Mouse (Mus musculus): Measurements from ENCODE around the gene Alox5.

Alox5 gene

DNA sequence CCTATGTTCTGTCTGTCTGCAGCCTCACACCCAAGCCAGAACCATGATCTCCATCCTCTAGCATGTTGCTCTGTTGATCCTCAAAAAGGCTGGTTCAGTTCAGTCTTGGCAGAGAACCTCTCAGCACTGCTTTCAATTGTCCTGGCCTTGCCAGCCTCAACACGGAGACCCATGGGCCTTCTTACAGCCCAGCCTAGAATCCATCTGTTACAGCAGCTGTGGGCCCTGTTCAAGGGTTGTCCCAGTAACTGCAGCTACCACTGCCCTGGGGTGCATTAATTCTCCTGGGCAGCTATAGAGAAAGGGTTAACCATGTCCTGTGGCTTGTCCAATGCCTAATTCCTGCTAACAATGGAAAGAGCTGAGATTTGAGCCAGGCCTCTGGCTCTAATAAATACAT, 42.5 kb downstream of the Alox5 start:
- in situ Hi-C loops (cut with MseI, MboI): no loop called here

DNA sequence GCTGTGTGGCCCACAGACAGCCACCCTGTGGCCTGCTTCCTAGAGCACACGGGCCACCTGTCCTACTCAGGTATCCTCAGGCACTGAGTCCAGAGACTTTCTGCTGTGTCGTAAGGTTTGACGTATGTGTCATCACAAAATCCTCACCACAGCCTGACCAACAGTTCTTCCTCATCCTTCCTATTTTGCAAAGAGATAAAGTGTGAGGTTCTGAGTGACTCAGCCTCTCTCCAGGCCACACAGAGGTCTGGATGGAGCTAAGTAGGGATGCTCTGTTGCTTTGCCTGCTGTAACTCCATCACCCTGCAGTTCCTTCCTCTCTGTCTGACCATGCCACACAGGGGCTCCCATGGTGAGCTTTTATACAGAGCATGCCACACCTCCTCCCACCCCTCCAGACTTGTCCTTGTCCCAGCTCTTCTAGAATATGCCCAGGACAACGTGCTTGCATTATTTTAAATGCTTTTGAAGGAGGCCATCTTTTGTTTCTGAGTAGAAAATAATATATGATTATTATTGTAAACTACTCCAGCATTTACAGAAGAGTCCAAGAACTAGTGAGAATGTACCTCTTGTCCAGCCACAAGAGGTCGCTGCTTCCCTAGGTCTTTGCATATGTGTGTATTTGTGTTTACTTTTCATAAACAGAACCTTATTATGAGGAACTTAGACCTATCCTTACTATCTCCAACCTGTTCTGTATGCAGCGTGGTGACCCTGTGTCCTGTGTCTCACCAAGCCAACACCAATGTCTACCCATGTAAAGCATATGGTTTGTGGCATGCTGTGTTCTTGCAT, 43.3 kb downstream of the Alox5 start:
- in situ Hi-C loops (cut with MseI, MboI): no loop called here

DNA sequence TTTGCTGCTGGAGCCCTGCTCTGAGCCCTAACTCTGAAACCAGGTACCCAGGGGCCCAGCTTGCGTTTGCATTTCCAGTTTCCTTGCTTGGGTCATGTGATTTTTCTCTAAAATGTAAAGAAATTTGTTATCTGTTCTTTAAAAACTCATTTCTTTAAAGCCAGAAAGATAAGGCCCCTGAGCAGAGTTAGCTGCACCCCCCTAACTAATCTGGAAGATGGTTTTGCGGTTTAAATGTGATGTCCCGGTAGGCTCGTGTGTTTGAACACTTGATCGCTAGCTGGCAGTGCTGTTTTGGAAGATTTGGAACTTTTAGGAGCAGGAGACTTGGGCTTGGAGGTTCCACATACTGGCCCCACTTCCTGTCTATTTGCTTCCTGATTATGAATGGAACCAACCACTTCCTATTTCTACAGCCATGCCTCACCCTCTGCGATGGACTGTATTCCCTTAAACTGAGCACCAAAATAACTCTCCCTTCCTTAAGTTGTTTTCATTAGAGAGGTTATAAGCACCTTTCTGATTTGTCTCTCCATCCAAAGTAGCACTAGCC, 44.9 kb downstream of the Alox5 start:
- in situ Hi-C loops (cut with MseI, MboI): no loop called here

DNA sequence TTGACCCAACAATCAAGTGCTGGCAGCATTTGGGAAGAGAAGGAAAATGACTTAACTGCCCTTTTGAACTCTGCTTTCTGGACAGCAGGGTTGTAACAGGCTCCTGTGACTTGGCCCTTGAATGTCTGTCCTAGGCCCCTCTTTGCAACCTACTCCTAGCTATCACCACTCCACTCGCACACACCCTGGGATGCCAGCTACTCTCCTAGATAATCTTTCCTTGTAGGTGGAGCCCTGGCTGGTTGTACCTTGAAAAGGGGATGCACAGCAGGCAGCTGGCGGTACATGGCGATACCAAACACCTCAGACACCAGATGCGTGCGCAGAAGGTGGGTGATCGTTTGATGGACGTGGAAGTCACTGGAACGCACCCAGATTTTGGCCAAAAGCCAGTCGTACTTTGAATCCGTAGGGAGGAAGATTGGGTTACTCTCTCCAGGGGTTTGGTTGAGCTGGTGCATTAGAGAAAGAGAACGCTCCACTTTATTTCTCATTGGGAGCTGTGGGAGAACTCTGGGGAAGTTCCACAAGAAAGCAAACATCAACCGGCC, 45.8 kb downstream of the Alox5 start:
- in situ Hi-C loops (cut with MseI, MboI): no loop called here

DNA sequence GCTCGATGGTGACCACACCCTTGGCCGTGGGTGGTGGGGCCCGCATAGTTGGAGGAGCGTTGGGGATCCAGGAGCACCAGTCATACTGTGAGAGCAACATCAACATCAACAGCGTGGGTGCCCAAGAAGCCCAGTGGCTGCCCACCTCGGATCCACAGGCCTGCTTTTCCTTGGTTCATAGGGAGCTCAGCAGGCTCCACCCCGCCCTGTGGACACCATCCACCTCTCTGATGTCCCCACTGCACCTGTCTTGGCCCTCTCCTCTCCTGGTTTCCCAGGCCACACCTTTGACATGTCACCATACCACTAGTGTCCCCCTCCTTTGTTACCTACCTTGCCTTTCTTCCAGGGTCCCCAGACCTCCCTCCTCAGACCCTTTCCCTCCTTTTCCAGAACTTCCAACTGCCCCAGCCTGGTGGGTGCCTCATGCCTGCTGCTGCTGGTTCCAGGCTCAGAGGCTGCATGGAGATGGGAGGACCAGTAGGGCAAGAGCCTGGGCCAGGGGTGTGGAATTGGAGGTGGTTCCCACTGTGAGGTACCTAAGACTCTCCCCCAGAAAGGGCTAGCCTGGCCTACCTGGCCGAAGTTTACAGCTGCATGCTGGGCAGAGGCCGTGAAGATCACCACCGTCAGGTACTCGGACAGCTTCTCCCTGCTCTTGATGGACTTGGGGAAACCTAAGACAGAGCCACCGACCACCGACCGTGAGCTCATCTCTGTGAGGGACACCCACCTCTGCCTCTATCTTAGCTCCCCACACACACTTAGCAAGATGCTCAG, 48.2 kb downstream of the Alox5 start:
- in situ Hi-C loops (cut with MseI, MboI): no loop called here

DNA sequence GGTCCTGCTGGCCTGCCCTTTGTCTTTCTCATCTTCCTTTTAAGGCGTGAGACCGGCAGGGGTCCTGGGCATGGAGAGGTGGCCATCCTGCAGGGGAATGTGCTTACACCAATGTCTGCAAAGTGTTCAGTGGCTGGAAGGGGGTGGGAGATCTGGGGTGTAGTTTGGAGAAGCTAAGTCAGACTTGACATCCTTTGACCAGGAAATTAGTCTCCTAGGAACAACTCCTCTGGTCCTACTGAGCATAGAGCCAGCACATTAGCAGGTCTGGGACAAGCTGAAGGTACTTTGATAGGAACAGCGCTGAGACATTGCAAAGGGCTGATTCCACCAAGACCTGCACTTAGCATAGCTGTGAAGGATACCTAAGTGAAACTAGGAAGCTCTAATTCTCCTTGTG, 49.3 kb downstream of the Alox5 start:
- in situ Hi-C loops (cut with MseI, MboI): no loop called here

DNA sequence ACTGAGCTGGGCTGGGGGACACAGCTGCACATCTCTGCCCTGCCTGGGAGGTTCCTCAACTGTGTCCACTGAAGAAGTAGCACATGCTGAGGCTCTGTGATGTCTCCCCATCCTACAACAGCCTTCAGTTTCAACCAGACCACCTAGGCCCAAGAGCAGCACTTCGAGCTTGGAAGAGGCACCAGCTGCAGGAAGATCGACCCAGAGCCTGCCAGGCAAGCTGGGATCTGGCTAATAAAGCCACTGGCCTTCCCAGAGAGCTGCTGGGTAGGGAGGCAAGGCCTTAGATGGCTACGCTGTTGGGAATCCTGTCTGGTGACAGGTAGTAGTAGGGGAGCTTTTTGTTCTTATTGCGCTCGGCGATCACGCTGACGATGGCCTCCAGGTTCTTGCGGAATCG, 50.5 kb downstream of the Alox5 start:
- in situ Hi-C loops (cut with MseI, MboI): no loop called here

DNA sequence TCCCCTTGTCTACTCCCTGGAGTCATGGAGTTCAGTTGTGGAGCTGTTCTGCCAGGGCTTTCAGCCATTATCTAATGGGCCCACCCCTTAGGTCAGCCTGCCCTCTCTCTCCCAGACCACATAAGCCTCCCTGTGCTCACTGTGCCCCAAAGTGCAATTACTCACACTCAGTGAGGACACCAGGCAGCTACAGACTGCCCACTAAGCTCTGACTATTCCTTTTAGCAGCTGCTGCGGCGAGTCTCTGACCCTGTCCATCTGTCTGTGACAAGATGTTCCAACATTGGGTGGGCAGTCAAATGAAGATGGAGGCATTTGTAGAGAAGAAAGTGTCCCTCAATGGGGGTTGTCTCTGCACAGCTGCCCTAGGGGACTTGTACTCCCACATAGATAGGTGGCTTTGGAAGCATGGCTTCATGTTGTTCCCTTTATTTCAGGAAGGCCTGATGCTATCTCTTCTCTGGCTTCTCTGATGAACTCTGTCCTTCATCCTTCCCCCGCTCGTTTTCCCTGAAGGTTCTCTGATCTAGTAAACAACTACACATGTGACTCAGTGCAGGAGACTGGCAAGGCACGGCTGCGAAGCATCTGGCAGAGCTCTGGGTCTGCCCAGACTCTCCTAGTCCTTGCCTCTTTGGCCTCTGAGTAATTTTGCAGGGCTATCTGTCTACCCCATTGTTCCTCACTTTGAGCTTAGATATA, 52.9 kb downstream of the Alox5 start:
- in situ Hi-C loops (cut with MseI, MboI): no loop called here

DNA sequence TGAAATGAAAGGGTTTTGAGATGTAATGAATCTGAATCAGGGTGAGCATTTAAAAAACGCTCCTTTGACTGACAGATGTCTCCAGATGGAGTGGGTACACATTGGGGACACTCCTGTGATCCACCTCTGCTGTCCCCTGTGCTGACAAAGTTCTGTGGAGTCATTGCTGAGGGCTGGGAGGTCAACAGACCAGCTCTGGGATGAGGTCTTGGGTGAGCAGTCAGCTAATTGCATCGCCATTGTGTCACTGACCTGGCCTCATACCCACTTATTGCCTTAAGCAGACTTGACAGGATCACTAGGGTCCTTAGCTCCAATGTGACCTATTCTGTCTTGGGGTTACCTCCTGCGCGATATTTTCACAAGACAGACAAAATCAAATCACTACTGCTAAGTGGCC, 53.8 kb downstream of the Alox5 start:
- in situ Hi-C loops (cut with MseI, MboI): no loop called here

DNA sequence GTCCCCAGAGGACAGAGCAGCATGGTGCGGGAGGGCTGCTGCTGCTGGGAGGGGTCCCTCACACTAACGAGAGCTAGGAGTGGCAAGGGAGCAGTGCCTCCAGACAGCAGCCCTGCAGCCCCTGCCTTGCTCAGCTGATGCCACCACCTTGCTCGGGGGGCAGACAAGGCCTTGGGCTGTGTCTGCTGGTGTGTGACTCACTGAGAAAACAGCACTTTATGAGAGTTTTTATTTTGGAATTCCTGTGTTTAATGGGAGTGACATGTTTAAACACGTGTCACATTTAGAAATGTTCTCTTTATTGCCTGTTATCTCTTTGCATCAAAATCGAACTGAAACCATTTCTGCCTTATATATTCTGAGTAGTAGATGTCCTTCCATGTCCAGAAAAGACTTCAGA, 54.3 kb downstream of the Alox5 start:
- in situ Hi-C loops (cut with MseI, MboI): no loop called here

DNA sequence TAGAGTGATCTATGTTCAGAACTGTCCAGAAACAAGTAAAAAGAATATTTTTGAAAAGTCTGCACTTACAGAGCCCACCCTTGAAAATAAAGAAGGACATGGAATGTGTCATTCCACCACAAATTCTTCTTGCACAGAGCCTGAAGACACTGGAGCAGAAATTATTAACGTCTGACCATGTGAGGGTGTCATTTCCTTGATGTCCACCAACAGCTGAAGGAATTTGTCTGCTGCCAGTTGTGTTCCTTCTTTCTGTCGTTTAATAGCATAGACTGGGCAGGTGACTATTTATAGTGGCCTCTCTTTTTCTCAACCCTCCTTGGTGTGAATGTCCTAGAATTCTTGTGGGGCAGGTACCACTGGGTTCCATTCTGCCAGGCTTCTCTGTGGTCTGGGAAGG, 54.8 kb downstream of the Alox5 start:
- in situ Hi-C loops (cut with MseI, MboI): no loop called here

DNA sequence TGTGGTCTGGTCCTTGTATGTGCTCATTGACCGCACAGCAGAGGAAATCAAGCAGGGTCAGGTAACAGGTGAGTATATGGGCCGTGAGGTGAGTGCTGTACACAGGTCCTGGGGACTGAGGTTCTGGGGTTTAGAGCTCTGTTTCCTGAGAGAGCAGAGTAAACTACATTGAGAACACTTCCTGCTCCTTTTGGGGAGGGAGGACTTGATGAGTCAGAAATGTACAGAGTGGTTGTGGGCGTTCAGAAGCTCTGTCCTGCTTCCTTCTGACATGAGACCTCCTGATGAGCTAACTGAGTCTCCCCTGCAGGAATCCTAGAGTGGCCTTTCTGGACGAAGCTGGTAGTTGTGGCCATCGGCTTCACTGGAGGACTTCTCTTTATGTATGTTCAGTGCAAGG, 55.3 kb downstream of the Alox5 start:
- in situ Hi-C loops (cut with MseI, MboI): no loop called here

DNA sequence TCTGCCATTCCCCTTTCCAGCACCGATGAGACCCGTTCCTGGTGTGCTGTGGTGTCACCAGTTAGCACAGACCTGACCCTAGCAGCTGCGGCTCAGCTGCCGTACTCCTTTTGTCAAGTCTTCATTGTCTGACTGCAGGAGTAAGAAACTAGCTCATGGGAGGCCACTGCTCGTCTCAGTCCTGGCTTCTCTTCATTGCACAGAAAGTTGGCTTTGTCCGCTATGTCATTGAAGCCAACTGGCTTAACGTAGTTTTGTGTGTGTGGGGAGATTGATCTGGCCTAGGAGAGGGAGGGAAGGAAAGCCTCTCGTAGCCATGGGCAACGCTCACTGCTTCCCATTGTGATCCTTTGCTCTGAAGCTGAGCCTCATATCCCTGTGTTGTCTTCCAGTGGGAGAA, 55.7 kb downstream of the Alox5 start:
- in situ Hi-C loops (cut with MseI, MboI): no loop called here

DNA sequence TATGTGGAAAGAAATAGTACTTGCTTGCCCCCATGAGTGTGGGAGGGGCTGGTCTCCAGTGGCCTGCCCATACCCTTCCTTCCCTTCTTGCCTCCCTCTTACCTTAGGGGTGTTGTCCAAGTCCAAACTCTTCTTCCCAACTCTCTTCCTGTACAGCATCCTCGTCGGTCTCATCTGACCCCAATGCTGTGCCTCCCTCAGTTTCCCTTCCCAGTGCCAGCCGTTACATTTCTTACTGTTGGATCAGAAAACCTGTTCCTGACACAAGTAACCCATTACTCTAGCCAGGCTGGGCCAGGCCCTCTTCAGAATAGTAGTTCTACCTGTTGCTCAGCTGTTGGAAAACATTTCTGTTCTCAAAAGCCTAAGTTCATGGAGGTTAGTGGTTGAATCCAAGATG, 58.6 kb downstream of the Alox5 start:
- in situ Hi-C loops (cut with MseI, MboI): no loop called here

DNA sequence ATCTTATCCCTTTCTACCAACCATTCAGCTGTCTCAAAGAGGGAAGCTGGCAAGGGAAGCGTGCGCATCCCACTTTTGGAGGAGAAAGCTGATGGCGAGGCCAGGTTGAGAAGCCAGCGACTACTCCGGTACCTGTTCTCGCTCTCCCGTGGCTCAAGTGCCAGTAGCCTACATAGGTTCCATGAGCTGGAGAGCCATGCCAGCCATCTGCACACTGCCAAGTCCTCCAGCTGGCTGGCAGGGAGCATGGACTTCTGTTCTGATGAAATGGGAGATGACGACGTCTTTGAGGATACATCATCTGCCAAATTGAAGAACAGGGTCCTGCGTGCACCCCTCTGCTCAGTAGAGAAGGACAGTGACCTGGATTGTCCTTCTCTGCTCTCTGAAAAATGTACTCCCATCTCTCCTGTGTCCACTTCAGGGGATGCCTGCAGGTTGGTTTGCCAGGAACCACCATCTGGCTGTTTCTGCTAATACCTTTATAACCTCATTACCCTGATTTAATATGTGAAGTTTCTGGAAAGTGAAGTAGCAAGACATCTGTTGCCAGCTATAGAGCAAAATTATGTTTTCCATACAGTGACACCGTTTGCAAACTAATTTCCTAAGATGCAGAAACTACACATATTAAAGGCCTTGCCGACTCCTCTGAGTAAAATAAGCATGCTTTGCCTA, 59.1 kb downstream of the Alox5 start:
- in situ Hi-C loops (cut with MseI, MboI): no loop called here

DNA sequence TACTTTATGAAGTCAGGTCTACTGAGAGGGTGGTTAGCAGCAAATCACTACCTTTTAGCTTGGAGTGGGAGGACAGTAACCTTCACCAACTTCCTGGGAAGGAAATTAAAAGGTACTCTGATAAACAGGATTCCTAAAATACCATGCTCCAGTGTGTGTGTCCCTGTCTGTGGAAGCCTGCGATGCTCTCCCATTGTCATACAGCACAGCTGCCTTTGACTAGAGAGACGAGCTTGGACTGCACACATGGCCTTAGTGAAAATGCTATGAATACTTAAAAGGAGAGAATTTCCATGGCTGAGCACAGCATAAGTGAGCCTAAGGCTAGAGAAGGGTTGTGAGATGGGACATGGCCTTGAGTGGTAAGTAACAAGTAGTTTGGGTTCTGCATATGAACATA, 62.8 kb downstream of the Alox5 start:
- in situ Hi-C loops (cut with MseI, MboI): no loop called here

DNA sequence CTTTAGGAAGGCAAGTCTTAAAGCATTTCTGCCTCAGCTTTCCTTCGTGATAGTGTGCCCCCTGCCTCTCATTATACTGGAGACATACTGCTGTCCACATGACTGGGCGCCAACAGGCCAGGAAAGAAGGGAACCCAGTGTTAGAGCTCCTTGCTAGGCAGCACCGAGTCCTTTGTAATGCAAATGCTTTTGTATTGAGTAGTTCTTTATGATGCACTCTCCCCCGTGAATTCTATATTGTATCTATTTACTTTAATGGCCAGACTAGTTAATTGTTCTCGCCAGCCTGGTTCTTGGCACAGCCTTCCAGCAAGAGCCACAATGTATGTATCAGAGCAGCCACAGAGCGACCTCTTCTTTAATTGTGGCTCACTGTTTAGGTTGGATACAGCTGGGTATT, 63.4 kb downstream of the Alox5 start:
- in situ Hi-C loops (cut with MseI, MboI): no loop called here

DNA sequence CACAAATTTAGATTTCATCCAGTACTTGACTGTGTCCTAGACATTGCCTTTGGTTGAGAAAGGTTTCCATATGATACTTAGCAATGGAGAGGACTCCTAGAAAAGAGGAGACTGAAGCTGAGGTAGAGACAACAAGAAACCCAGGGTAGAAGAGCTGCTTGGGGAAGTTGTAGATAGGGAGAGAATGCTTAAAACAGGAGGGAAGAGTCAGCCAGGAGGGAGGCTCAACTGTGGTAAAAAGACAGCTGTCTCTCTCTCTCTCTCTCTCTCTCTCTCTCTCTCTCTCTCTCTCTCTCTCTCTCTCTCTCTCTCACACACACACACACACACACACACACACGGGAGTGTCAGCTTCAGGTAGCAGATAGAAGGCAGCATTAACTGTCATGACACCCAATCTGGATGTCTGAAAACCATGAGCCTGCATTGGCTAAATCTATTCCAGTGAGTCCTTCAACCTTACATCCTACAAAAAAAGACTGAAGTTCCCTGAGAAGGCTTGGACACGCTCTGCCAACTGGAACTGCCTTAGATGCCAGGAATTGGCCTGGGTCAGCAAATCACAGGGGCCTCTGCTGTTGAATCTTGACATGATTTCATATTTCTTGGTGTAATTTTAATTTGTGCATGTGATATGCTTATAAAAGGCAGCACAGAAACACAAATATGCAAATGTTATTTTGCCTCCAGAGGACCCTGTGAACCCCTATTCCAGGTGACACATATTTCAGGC, 65.9 kb downstream of the Alox5 start:
- in situ Hi-C loops (cut with MseI, MboI): no loop called here

DNA sequence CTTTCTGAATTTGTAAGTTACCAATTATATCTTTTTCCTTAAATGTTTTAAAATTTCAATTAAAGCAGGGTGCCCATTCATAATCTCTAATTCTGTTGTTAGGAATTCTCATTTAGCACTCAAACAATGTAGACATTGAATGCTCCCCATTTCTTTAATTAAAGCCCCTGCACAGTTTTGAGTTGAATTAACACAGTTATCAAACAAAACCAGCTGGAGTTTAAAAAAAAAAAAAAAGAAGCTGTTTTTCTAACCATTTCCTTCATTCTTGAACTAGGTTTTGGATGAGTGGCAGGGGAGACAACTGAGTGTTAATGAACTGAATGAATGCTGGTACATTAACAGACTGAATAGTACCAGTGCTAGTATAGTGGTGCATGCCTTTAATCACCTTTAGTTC, 71.5 kb downstream of the Alox5 start:
- in situ Hi-C loops (cut with MseI, MboI): no loop called here

DNA sequence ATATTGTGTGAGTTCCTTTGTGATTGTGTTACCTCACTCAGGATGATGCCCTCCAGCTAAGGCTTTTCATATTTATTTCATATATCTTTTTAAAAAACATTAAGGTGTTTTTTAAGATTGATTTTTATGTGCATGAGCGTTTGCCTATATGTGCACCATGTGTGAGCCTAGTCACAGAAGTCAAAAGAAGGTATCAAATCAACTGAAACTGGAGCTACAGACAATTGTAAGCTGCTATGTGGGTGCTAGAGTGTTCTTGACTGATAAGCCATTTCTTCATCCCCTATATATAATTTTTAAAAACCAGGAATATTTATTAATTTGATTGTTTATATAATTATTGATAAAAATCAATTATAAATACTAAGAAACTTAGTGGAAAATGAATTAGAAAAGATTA, 72.9 kb downstream of the Alox5 start:
- in situ Hi-C loops (cut with MseI, MboI): no loop called here

DNA sequence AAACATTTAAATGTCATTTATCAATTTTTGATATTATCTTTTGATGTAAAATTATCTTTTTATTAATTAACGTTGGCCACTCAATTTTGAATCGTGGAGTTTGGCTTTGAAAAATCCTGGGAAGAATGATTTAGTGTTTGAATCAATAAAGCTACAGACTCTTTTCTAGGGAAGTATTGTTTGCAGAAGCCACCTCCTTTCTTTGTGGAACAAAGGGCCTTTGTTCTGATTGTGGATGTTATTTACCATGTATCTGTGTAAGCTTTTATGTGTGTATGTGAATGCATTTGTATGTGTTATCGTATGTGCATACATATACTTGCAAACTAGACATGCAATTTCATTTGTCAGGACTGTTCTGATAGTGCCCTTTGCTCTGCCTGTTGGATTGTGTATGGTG, 74.5 kb downstream of the Alox5 start:
- in situ Hi-C loops (cut with MseI, MboI): no loop called here

Measured in mouse trophoblast stem cell (cell line).